Mouse (Mus musculus): ENCODE measurements around the gene Pfkfb1. TPM values are rescaled to one million over a fixed set of nuclear protein-coding genes. Genes with fewer than 3 reads are reported as not detected.

Gene Pfkfb1
- 10.8 and 11.1 TPM in 2 replicates for polyA plus RNA-seq (2016; fragmentation: Nextera tagmentation; extraction: Ambion mirVana)

GRCm38 (mm10) chrX:150588023-150588764 lies at the start of gene Pfkfb1:
Pfkfb1 (plus strand) TSS chrX:150588229.
- peaks cover 73% of the 10 kb centered on the region for H3K27me3 ChIP-seq (ENCODE audit: low read depth, poor library complexity, severe bottlenecking)
- H3K36me3 ChIP-seq = peaks cover 28% of the 10 kb centered on the region
- H3K9me3 ChIP-seq (replicated peaks) = no peaks in the 10 kb centered on the region
- H3K4me1 ChIP-seq = no peaks in the 10 kb centered on the region
- H3K27ac ChIP-seq = peak within 1 kb of the TSS; percentile 88
- peak within 1 kb of the TSS; percentile 56 for H3K4me3 ChIP-seq
- DNase-seq (ENCODE audit: low spot score) = peak; percentile 79
- WGBS = 13% methylated on average over 35 of the region's 35 CpGs

GRCm38 (mm10) chrX:150540111-150540510 lies 47.9 kb upstream of the Pfkfb1 start:
- 94% methylated on average over 2 of the region's 2 CpGs for WGBS
- no peak for DNase-seq (ENCODE audit: low spot score)
- H3K4me3 ChIP-seq = no peak overlapping the region
- no peaks in the 10 kb centered on the region for H3K9me3 ChIP-seq (replicated peaks)
- H3K27me3 ChIP-seq (ENCODE audit: low read depth, poor library complexity, severe bottlenecking) = peaks cover 39% of the 10 kb centered on the region
- H3K4me1 ChIP-seq = no peaks in the 10 kb centered on the region
- H3K27ac ChIP-seq = no peak overlapping the region
- H3K36me3 ChIP-seq = peaks cover 7% of the 10 kb centered on the region; the same call in 1 of the 2 replicates

GRCm38 (mm10) chrX:150541684-150542083 lies 46.3 kb upstream of the Pfkfb1 start:
- DNase-seq (ENCODE audit: low spot score) = no peak
- Histone ChIP-seq H3K27ac (no peak overlapping the region), H3K4me3 (no peak overlapping the region), H3K9me3 (replicated peaks) (no peaks in the 10 kb centered on the region), H3K36me3 (peaks cover 7% of the 10 kb centered on the region; the same call in 1 of the 2 replicates), H3K27me3 (ENCODE audit: low read depth, poor library complexity, severe bottlenecking) (peaks cover 41% of the 10 kb centered on the region), H3K4me1 (no peaks in the 10 kb centered on the region)

- Histone ChIP-seq H3K27me3 (ENCODE audit: low read depth, poor library complexity, severe bottlenecking) (peaks cover 69% of the 10 kb centered on the region), H3K9me3 (replicated peaks) (no peaks in the 10 kb centered on the region), H3K27ac (no peak within 1 kb of the TSS), H3K4me1 (no peaks in the 10 kb centered on the region), H3K36me3 (peaks cover 38% of the 10 kb centered on the region), H3K4me3 (no peak within 1 kb of the TSS)
- 26% methylated on average over 5 of the region's 5 CpGs for WGBS
- no peak for DNase-seq (ENCODE audit: low spot score)
Observed at GRCm38 (mm10) chrX:150547239-150547638, 40.8 kb upstream of the Pfkfb1 start, which contains the start of gene Alas2. Alas2 (plus strand) TSS chrX:150547375.

- no peak for DNase-seq (ENCODE audit: low spot score)
- Histone ChIP-seq H3K9me3 (replicated peaks) (no peaks in the 10 kb centered on the region), H3K27ac (no peak overlapping the region), H3K4me3 (no peak overlapping the region), H3K27me3 (ENCODE audit: low read depth, poor library complexity, severe bottlenecking) (peaks cover 77% of the 10 kb centered on the region), H3K36me3 (peaks cover 45% of the 10 kb centered on the region), H3K4me1 (no peaks in the 10 kb centered on the region)
- WGBS = 92% methylated on average over 3 of the region's 3 CpGs
Observed at GRCm38 (mm10) chrX:150549639-150550038, 38.4 kb upstream of the Pfkfb1 start.

GRCm38 (mm10) chrX:150551986-150552385 lies 36.0 kb upstream of the Pfkfb1 start:
- H3K4me1 ChIP-seq = no peaks in the 10 kb centered on the region
- WGBS = 97% methylated on average over 2 of the region's 2 CpGs
- no peaks in the 10 kb centered on the region for H3K9me3 ChIP-seq (replicated peaks)
- no peak overlapping the region for H3K4me3 ChIP-seq
- no peak overlapping the region for H3K27ac ChIP-seq
- H3K27me3 ChIP-seq (ENCODE audit: low read depth, poor library complexity, severe bottlenecking) = peaks cover 94% of the 10 kb centered on the region
- H3K36me3 ChIP-seq = peaks cover 44% of the 10 kb centered on the region
- DNase-seq (ENCODE audit: low spot score) = no peak

GRCm38 (mm10) chrX:150554032-150554431 lies 34.0 kb upstream of the Pfkfb1 start:
- 91% methylated on average over 3 of the region's 3 CpGs for WGBS
- no peak for DNase-seq (ENCODE audit: low spot score)
- Histone ChIP-seq H3K9me3 (replicated peaks) (no peaks in the 10 kb centered on the region), H3K27ac (no peak overlapping the region), H3K4me1 (no peaks in the 10 kb centered on the region), H3K36me3 (peaks cover 41% of the 10 kb centered on the region), H3K4me3 (no peak overlapping the region), H3K27me3 (ENCODE audit: low read depth, poor library complexity, severe bottlenecking) (peaks cover 93% of the 10 kb centered on the region)

- Histone ChIP-seq H3K4me1 (no peaks in the 10 kb centered on the region), H3K27ac (no peak overlapping the region), H3K36me3 (peaks cover 31% of the 10 kb centered on the region), H3K27me3 (ENCODE audit: low read depth, poor library complexity, severe bottlenecking) (peaks cover 85% of the 10 kb centered on the region), H3K9me3 (replicated peaks) (no peaks in the 10 kb centered on the region), H3K4me3 (no peak overlapping the region)
- no peak for DNase-seq (ENCODE audit: low spot score)
- 93% methylated on average over 11 of the region's 12 CpGs for WGBS
Observed at GRCm38 (mm10) chrX:150564644-150565357, 23.2 kb upstream of the Pfkfb1 start.

GRCm38 (mm10) chrX:150581921-150582320 lies 6.1 kb upstream of the Pfkfb1 start:
- no peak overlapping the region for H3K27ac ChIP-seq
- H3K27me3 ChIP-seq (ENCODE audit: low read depth, poor library complexity, severe bottlenecking) = peaks cover 42% of the 10 kb centered on the region
- H3K4me1 ChIP-seq = no peaks in the 10 kb centered on the region
- no peak overlapping the region for H3K4me3 ChIP-seq
- no peak for DNase-seq (ENCODE audit: low spot score)
- peaks cover 77% of the 10 kb centered on the region for H3K36me3 ChIP-seq
- H3K9me3 ChIP-seq (replicated peaks) = no peaks in the 10 kb centered on the region

- H3K27me3 ChIP-seq (ENCODE audit: low read depth, poor library complexity, severe bottlenecking) = peaks cover 62% of the 10 kb centered on the region
- 98% methylated on average over 8 of the region's 8 CpGs for WGBS
- no peaks in the 10 kb centered on the region for H3K4me1 ChIP-seq
- H3K9me3 ChIP-seq (replicated peaks) = no peaks in the 10 kb centered on the region
- no peak overlapping the region for H3K27ac ChIP-seq
- H3K4me3 ChIP-seq = no peak overlapping the region
- peaks cover 57% of the 10 kb centered on the region for H3K36me3 ChIP-seq
- no peak for DNase-seq (ENCODE audit: low spot score)
Observed at GRCm38 (mm10) chrX:150585116-150585515, 2.9 kb upstream of the Pfkfb1 start.

GRCm38 (mm10) chrX:150589696-150590095 lies 1.7 kb downstream of the Pfkfb1 start, which contains the start of gene Apex2:
Apex2 (minus strand) TSS chrX:150589868.
- Histone ChIP-seq H3K4me3 (peak within 1 kb of the TSS; percentile 56), H3K27ac (peak within 1 kb of the TSS; percentile 88; the same call in 1 of the 2 replicates), H3K36me3 (peaks cover 13% of the 10 kb centered on the region), H3K4me1 (no peaks in the 10 kb centered on the region), H3K27me3 (ENCODE audit: low read depth, poor library complexity, severe bottlenecking) (peaks cover 81% of the 10 kb centered on the region), H3K9me3 (replicated peaks) (no peaks in the 10 kb centered on the region)
- no peak for DNase-seq (ENCODE audit: low spot score)
- WGBS = 65% methylated on average over 5 of the region's 5 CpGs

GRCm38 (mm10) chrX:150593266-150594035 lies 5.4 kb downstream of the Pfkfb1 start:
- WGBS = 90% methylated on average over 12 of the region's 12 CpGs
- H3K4me1 ChIP-seq = no peaks in the 10 kb centered on the region
- H3K4me3 ChIP-seq = no peak overlapping the region
- DNase-seq (ENCODE audit: low spot score) = no peak
- no peaks in the 10 kb centered on the region for H3K36me3 ChIP-seq
- no peak overlapping the region for H3K27ac ChIP-seq
- no peaks in the 10 kb centered on the region for H3K9me3 ChIP-seq (replicated peaks)
- H3K27me3 ChIP-seq (ENCODE audit: low read depth, poor library complexity, severe bottlenecking) = peaks cover 66% of the 10 kb centered on the region

Measured in limb, embryonic 10.5 days (tissue).